Mouse (Mus musculus) CH12F3 (cell line): ENCODE data around the gene Cux1.

ENCODE experiments used
- in situ Hi-C: fragments of 300-500 bp; cut with MboI; formaldehyde crosslinking; loops from 2 replicates; pipeline ENCODE4 v1.14.3; 2020; ENCODE audit warnings: low sequenced_read_pairs

Gene Cux1

DNA sequence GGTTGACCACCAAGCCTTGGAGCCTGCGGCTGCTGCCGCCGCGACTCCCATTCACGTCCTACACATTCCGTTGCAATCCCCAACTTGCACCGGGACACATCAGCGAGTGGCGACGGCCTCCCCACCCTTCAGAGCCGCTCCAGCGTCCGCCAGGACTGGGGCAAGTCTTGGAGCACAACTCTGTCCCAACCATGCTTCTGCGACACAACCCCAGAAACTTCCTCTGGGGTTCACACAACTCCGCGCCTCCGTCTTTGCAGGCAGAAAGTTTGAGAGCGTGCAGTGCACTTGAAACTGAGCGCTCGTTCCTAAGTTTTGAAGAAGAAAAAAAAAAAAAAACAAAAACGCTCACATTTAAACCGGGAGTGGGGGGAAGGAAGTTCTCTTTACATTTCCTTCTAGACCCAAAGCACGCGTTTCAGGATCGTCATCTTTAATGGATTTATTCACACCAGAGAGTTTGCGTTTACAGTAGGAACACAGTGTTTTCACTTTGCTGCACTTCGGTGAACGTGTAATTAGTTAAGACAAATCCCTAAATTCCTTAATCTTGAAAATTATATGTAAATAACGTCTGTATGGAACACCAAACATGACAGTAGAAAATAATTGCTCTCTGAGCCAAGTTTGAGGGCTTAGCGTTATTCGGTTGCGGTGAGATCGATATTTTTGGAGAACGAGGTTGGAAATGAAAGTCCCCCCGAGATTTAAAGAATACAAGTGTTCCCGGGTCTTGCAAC lies 906 bp upstream of the Cux1 start:
- in situ Hi-C loops = no loop called here

DNA sequence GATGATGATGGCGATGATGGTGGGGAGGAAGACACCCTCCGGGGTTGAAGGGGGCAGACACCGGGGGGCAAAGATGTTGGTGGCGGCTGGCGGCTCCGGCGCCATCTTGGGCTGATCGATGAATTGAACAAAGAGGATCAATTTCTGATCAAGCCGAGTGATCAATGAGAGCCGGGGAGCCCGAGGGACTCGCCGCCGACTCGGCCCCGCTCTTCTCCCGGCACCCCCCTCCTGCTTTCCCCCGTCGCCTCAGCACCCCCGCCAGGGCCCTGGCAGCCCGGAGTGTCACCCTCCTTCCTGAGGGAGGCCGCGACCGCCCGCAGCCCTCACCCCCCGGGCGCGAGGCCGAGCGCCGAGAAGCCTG lies 496 bp downstream of the Cux1 start:
- in situ Hi-C loops = no loop called here

DNA sequence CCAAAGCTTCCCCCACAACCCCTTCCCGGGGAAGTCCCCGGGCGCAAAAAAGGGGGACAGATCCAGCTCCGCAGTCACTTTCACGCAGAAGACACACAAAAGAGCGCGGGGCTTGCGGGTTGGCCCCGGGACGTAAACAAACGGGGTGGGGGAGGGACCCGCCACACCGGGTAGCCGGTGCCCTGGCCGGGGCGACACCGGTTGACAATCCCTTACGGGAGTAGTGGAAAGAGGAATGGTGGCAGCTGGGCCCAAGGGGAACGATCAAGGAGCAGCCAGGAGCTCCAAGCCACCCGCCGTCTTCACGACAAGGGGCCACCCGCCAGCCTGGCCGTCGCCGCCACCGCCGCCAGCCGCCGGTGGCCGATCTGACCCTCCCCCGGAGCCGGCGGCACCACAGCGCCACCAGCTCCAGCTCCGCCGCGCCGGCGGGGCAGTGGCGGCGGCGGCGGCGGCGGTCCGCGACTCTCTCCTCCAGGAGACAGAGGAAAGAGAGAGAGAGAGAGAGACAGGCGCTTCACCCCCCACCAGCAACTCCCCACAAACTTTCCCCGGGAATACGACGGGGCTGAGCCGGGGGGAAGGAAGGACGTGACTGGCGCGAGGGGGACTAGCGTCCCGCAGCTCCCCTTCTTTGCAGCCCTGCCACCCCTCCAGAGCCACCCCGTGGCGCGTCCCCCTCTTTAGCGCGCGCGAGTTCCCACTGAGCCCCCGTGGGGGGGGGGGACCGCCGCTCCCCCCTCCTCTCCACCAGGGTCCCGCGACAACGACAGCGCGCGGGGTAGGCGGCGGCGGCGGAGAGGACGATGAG lies 1.1 kb downstream of the Cux1 start:
- in situ Hi-C loops = no loop called here

DNA sequence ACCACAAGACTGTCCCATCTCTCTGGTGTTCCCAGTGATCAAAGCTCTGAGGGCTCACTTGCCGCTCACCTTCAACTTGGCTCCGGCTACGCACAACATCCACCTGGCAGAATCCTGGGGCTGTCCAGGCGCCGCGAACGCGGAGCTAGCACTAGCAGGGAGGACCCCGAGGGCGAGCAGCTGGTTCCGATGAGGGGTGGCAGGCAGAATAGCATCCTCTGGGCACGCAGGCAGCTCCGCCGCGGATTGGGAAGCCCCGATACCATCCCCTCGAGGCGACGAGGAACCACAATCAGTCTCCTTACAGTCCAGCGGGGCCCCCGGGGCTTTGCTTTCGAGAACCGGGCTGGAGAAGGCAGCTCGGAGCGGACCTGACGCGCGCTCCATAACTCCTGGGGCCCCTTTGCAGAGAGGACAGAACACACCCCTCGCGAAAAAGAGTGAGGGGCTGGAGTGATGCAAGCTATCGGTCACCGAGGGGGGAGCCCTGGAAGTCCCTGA lies 1.9 kb downstream of the Cux1 start:
- in situ Hi-C loops = no loop called here

DNA sequence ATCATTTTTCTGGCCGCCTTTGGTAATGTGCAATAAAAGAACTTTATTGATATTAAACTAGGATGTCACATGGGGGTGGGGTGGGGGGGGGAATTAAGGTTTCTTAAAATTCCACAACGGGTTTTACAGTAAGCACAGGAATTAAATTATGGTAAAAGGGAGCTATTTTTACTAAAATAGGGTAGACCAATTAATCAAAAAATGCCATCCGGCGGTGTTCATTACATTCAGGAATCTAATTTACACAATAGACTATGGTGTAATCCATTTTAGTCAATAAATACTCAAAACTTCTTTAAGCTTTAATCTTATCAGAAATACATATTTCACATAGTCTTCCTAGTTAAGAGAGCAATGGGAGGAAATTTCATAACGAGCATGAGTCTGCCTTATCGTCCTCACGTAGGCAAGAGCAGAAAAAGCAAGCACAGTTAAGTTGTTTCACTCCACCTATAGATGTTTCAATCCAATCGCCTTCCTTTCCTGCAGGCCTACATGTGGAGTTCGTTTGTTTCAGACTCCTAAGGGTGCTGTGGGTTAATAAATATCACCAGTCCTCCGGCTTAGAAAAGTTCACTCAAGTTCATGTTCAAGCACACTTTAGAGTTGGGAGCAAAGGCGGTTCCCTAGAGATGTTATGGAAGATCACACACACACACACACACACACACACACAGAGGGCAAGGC lies 2.5 kb downstream of the Cux1 start:
- in situ Hi-C loops = no loop called here

DNA sequence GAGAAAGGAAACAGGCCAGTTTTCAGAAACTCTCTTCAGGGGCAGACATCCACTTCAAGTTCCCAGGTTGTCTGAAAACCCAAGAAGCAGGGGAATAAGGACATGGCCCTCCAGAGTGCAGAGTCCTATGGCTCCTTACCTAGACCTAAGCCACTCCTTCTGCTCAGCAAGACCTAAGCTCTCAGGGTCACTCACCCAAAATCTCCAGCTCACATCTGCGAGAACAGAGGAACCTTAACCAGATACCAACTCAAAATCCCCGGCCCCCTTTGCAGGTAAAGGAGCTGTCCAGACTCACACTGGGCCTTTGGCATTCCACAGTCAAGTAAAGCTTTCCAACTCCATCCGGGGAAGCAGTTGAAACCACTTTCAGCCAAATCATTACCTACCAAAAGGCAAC lies 3.3 kb downstream of the Cux1 start:
- in situ Hi-C loops = no loop called here

DNA sequence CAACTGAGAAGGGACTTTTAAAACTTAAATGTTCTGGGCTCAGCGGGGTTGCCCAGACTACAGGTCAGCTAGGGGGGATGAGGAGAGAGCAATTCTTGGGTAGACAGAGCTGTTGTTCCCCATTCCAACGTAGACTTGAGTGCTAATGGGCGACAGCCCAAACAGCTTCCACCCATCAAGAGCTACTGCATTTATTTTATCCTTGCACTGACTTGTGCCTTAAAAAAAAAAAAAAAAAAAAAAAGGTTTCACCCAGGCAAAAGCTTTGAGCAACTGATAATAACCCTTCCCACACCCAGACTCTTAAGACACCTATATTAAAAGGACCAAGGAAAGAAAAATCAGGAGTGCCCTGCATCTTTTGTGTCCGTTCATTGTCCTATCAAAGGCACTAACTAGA lies 4.2 kb downstream of the Cux1 start:
- in situ Hi-C loops = no loop called here

DNA sequence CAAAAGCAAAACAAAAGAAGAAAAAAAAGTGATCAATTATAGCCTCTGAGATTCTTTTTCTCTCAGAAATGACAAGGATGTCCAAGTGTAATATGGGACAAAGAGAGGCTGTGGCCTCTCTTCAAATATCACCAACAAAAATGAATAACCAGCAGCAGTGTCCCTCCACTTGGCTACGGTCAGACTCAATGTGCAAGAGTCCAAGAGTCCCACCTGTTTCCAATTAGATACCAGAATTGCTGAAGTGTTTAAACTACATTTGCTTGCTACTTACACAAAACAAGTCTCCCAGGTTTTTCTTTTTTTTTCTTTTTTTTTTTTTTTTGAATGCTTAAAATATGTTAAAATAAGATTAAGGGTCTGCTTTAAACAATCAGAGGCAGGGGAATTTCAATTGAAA lies 5.1 kb downstream of the Cux1 start:
- in situ Hi-C loops = no loop called here

DNA sequence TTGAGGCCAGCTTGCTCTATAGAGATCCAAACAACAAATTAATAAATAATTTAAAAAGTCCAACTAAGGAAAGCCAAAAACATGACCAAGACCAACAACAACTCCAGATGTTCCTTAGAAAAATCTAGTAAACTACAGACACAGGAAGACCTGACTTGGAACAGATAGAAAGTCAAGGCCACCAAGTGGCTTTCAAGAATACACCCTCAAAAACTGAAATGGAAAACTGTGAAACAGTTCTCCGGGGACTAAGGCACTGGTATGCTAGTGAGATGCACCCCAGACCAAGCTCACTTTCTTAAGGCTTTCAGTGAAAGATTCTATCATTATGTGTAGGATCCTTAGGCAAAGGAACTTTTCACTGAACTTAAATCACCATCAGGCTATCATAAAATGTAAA lies 5.6 kb downstream of the Cux1 start:
- in situ Hi-C loops = no loop called here

DNA sequence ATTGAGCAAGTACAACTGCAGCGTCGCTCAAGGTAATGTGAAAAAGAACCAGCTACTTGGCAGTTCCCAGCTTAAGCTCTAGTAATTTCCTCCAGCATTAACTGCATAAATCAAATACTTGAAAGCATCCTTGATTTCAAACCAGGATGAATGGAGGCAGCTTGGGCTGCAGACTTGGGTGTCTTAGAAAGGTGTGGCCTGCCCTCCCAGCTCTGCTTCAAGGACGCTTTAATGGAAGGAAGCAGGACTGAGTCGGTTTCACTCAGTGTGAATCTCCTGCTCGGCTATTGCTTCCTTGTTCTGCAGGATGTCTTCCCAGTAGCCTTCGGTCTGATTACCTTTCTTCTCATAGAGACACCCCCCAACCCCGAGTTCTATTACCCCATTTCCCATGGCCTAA lies 6.6 kb downstream of the Cux1 start:
- in situ Hi-C loops = no loop called here

DNA sequence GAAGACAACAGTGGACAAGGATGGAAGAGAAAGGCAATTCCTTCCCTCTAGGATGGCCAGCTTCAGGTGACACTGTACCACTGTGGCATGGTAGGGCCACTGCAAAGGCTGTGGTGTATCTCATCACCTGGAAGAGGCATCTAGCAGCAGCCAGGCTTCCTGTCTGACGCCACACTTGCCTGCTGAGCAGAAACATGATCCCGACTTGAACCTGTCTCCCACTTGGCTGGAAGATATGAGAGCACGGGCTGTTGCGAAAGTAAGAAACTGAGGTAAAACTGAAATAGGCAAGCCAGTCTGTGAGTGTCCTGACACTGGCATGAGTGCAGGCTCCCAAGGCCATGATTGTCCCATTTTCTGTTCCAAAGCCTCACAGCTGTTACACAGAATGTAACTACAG lies 9.8 kb downstream of the Cux1 start:
- in situ Hi-C loops = no loop called here

DNA sequence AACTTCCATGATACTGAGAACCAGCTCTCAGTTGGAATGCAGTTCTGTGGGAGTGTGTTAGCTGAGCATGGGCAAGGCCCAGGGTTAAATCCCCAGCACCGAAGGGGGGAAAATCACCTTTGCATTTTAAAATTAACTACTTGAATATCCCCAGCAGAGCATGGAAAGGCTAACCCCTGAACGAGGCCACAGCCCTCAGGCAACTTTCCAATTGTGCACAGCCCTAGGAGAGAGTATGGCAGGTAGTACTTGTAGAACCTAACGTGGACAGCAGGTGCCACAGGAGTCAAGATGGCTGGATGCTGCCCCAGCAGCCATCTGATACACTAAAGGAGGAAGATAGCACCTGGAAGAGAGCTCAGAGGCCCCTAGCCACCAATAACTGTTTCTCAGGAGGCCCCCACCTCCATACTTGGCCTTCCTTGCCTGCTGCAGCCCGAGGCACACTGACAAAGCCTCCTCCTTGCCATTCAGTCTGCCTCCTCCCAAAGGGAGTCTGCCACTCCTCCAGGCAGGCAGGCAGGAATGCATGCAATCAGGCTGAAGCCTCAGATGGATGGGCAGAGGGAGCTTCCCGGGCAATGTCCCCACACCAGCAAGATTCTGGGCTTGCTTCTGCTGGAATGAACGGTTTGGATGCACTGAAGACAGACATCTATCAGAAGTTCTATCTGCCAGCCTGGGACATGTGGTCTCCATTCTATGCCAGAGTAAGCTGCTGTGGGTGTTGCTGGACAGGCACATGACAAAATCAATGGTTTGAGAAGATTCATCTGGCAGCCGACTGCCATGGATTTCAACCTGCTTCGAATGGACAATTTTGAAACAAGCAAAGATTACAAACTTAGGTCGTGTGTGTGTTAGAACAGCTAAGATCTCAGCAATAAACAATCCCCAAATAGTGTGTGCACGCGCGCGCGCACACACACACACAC lies 10.7 kb downstream of the Cux1 start:
- in situ Hi-C loops = no loop called here

DNA sequence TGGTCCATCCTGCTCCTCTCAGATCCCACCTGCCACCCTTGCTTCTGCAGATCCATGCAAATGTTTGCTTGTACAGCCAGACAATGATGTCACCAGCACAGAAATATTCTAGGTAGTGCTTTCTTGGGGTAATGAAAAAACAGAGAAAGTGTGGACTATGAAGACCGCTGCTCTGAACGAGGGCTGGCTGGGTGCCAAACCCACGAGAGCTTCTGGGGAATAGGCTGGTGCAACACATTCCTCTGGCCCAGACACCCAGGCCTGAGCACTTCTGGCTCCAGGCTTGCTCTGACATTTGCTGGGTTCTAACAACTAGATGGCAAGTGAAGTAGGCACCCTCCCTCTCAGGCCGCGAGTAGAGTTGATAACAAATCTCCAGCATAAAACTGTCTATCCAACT lies 11.6 kb downstream of the Cux1 start:
- in situ Hi-C loops = no loop called here

DNA sequence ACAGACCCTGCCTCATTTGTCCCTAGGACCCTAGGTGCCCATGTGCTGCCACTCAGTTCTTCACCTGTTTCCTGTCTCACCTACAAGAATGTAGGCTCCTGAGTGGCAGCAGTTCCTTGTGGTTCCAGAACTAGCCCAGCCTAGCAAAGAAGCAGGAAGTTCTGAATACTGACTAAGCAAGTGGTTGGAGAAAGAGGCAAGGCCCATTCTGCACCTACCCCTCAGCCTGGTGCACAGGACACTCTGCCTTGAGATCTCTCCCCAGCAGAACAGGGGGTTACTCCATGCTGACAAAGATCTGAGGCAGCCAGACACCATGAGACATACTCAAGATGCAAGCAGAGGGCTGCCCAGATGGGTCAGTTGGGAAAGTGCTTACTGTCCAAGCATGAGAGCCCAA lies 14.5 kb downstream of the Cux1 start:
- in situ Hi-C loops = no loop called here

DNA sequence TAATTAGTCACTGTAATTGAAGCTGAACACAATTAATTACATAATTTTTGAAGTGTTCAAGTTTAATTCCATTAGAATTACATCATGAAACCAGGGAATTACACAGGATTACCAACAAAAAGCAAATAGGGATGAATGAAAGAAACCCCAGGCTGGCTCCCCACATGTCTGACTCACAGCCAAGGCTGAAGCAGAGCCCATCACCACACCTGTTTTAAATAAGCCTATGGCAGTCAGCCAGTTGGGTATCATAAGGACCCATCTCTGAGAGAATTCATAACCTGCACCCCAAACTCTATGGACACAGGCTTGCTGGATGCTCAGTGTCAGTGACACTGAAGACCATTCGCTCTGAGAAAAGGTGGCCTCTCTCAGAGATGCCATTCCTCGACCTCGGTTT lies 15.2 kb downstream of the Cux1 start:
- in situ Hi-C loops = no loop called here

DNA sequence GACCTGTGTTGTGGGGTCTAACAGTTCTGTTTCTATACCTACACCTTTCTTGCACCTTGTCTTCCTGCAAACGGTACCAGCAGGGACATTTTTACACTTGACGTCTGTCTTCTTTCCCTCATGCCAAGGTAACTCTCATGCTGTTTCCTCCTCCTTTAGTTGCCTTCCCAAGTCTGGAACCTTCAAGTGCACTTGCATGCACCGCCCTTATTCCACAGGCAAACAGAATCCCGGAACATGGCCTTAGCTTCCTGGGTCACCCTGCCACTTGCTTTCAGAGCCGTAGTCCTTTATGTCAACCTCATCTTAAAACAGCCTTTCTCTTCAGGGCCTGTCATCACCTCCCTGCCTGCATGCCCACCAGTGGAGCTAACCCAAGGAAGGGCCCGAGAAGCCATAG lies 15.7 kb downstream of the Cux1 start:
- in situ Hi-C loops = no loop called here

DNA sequence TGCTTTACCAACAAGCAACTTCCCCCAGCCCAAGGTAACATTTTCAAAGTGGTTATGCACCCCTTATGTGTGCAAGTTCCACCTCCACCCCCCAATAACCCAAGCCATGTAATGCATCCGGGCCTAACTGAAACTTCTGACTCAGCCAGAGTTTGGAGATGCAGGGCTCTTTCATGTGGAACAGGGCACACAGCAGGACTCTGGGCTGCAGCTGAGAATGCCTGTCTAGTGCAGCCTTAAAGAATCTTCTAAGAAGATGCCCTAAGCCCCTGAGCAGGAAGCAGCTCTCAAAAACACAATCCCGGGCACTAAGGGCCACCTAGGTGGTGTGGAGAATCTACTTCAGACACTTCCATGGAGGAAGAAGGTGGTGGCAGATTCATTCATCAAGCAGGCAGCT lies 16.6 kb downstream of the Cux1 start:
- in situ Hi-C loops = no loop called here

DNA sequence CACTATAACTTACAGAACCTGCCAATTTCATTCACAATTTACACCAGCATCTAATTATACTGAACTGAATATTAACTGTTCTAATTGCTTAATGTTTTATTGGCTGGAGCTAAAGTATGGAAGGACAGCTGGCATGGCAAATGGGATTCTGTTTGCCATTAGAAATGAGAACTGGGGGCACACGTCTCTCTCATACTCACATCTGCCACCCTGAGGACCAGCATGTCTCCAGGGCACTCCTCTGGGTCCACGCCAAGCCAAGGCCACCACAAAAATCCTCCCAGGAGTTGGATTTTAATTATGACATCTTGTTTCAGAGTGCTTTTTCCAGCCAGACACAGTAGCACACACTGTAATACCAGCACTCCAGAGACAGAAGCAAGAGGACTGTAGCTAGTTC lies 18.5 kb downstream of the Cux1 start:
- in situ Hi-C loops = no loop called here

DNA sequence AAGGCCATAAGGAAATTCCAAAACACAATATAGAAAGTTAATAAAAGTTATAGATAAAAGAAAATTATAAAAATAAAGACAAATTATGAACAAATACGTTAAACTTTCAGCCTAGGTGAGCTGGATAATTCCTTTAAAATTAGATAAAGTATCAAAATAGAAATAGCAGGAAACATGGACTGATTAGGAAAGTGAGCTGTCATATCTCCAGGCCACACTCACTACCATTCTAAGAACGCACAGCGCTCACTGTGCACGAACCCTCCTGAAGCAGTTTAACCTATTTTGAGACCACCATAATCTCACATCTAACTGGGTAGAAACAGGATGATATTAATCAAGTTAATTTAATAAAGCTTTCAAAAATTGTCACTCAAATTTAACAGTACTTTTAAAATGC lies 22.2 kb downstream of the Cux1 start:
- in situ Hi-C loops = no loop called here

DNA sequence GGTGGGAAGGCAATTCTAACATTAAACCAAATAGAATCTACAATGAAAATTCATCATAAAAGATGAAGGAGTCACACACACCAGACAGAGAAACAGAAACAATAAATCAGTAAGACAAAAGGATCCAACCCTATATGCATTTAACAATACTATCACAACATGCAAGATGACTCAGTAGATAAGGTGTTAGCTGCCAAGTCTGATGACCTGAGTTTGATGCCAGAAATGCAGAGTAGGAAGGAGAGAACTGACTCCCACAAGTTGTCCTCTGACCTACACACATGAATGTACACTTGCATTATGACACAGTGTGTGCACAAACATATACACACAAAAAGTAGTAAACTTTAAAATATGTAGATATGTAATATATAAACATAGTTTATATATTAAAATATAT lies 24.1 kb downstream of the Cux1 start:
- in situ Hi-C loops = no loop called here

DNA sequence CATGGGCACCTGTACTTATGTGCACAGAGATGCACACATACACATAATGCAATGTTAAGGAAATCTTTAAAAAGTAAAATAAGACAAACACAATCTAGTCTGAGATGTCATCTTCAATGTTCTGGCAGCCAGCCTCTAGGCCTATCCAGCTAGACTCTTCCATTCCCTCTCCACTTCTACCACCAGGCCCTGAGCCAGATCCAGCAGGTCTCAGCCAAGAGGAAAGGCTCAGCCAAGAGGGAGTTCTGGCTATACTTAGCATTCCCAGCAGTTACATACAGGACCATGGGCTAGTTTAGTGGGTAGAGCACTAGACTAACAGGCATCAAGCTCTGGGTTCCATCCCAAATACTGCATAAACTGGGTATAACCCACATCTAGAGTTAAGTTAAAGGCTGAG lies 26.3 kb downstream of the Cux1 start:
- in situ Hi-C loops = no loop called here
